Mouse (Mus musculus) embryonic fibroblast, embryonic 13.5 days (primary cell): Measurements from ENCODE around the gene Pitpnc1.

ENCODE experiments used
- CTCF ChIP-seq: IDR thresholded peaks from 2 replicates; pipeline ENCODE4 v1.5.1; 2011; ENCODE audit warnings: mild to moderate bottlenecking, control low read depth, low read length, moderate library complexity, borderline replicate concordance; ENCODE audit not compliant: insufficient read depth
- POLR2A ChIP-seq: IDR thresholded peaks from 2 replicates; pipeline ENCODE4 v1.6.1; 2011; ENCODE audit warnings: low read depth, mild to moderate bottlenecking, control low read depth, low read length, moderate library complexity

DNA sequence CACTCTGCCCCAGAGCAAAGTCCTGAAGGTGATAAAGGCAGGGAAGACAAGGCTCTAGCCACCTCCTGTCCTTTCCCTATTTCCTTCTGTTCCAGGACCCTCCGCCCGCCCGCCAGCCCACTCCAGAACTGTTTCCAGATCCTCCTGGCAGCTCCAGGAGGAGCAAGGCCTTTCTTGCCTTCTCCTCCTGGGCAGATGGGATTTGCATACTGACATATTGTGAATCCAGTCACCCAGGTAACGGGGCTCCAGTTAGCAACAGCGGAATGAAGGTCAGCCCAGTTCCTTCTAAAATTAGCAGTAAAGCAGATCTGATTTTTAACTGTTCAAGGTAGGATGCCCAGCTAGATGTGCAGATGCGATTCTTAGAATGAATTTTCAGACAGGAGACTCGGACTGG, 114.3 kb downstream of the Pitpnc1 start:
- TF ChIP-seq POLR2A (no peak), CTCF (no peak)
